Mouse (Mus musculus): ENCODE data around the gene Snu13. TPM values are rescaled to one million over a fixed set of nuclear protein-coding genes. Genes with fewer than 3 reads are reported as not detected.

Gene Snu13
- polyA plus RNA-seq, 1 experiment from 2014 or later, result 270 TPM

GRCm38 (mm10) chr15:82058719-82059201 lies 11.4 kb upstream of the Snu13 start, which contains the start of gene 4930407I10Rik:
TSS of gene 4930407I10Rik (plus strand) at chr15:82059151.
- no peaks in the 10 kb centered on the region for H3K9me3 ChIP-seq (replicated peaks)
- no peak within 1 kb of the TSS for H3K4me3 ChIP-seq
- 84% methylated on average over 1 of the region's 1 CpGs for WGBS
- no peaks in the 10 kb centered on the region for H3K36me3 ChIP-seq (ENCODE audit: poor library complexity, severe bottlenecking)
- H3K27ac ChIP-seq, result no peak within 1 kb of the TSS
- H3K9ac ChIP-seq, result no peak within 1 kb of the TSS
- no peaks in the 10 kb centered on the region for H3K4me1 ChIP-seq
- peaks cover 4% of the 10 kb centered on the region for H3K27me3 ChIP-seq
- H3K4me2 ChIP-seq, result no peak within 1 kb of the TSS
- no peak for ATAC-seq

GRCm38 (mm10) chr15:82052544-82052943 lies 5.1 kb upstream of the Snu13 start:
- no peak overlapping the region for H3K27ac ChIP-seq
- WGBS, result 76% methylated on average over 5 of the region's 5 CpGs
- no peak overlapping the region for H3K4me3 ChIP-seq
- no peaks in the 10 kb centered on the region for H3K9me3 ChIP-seq (replicated peaks)
- H3K4me1 ChIP-seq, result peaks cover 6% of the 10 kb centered on the region; the same call in 1 of the 2 replicates
- no peak overlapping the region for H3K9ac ChIP-seq
- no peak for ATAC-seq
- H3K36me3 ChIP-seq (ENCODE audit: poor library complexity, severe bottlenecking), result no peaks in the 10 kb centered on the region
- H3K4me2 ChIP-seq, result no peak overlapping the region
- no peaks in the 10 kb centered on the region; the same call in 1 of the 2 replicates for H3K27me3 ChIP-seq

GRCm38 (mm10) chr15:82046246-82046891 lies 1.0 kb downstream of the Snu13 start:
- Histone ChIP-seq H3K36me3 (ENCODE audit: poor library complexity, severe bottlenecking) (peaks cover 18% of the 10 kb centered on the region), H3K27me3 (no peaks in the 10 kb centered on the region), H3K9me3 (replicated peaks) (no peaks in the 10 kb centered on the region), H3K4me2 (peak overlapping the region; percentile 98), H3K4me1 (peaks cover 32% of the 10 kb centered on the region), H3K9ac (peak overlapping the region; percentile 97), H3K4me3 (peak overlapping the region; percentile 100), H3K27ac (no peak overlapping the region)
- 5% methylated on average over 26 of the region's 26 CpGs for WGBS
- no peak for ATAC-seq

- 97% methylated on average over 7 of the region's 7 CpGs for WGBS
- Histone ChIP-seq H3K27ac (no peak overlapping the region), H3K4me3 (no peak overlapping the region), H3K4me2 (no peak overlapping the region), H3K36me3 (ENCODE audit: poor library complexity, severe bottlenecking) (peaks cover 36% of the 10 kb centered on the region), H3K9me3 (replicated peaks) (no peaks in the 10 kb centered on the region), H3K9ac (no peak overlapping the region), H3K27me3 (no peaks in the 10 kb centered on the region), H3K4me1 (peaks cover 32% of the 10 kb centered on the region)
- no peak for ATAC-seq
These were observed 3.1 kb downstream of the Snu13 start for GRCm38 (mm10) chr15:82044166-82044784.

- no peaks in the 10 kb centered on the region for H3K9me3 ChIP-seq (replicated peaks)
- H3K4me2 ChIP-seq, result no peak overlapping the region
- ATAC-seq, result no peak
- no peaks in the 10 kb centered on the region for H3K27me3 ChIP-seq
- H3K27ac ChIP-seq, result no peak overlapping the region
- H3K4me1 ChIP-seq, result peaks cover 16% of the 10 kb centered on the region; the same call in 1 of the 2 replicates
- no peak overlapping the region for H3K9ac ChIP-seq
- no peak overlapping the region for H3K4me3 ChIP-seq
- peaks cover 70% of the 10 kb centered on the region for H3K36me3 ChIP-seq (ENCODE audit: poor library complexity, severe bottlenecking)
- 100% methylated on average over 1 of the region's 1 CpGs for WGBS
These were observed 6.7 kb downstream of the Snu13 start for GRCm38 (mm10) chr15:82040650-82041049.

- Histone ChIP-seq H3K9ac (no peak overlapping the region), H3K27ac (no peak overlapping the region), H3K4me1 (no peaks in the 10 kb centered on the region), H3K4me3 (no peak overlapping the region), H3K36me3 (ENCODE audit: poor library complexity, severe bottlenecking) (peaks cover 92% of the 10 kb centered on the region), H3K4me2 (no peak overlapping the region), H3K27me3 (no peaks in the 10 kb centered on the region), H3K9me3 (replicated peaks) (no peaks in the 10 kb centered on the region)
- 84% methylated on average over 12 of the region's 12 CpGs for whole genome bisulfite sequencing
- ATAC-seq, result no peak
These were observed 11.3 kb downstream of the Snu13 start for GRCm38 (mm10) chr15:82035904-82036689.

GRCm38 (mm10) chr15:82033762-82034161 lies 13.6 kb downstream of the Snu13 start, which contains the start of gene Desi1:
TSS of gene Desi1 (minus strand) at chr15:82033862.
- peaks cover 93% of the 10 kb centered on the region for H3K36me3 ChIP-seq (ENCODE audit: poor library complexity, severe bottlenecking)
- 97% methylated on average over 4 of the region's 4 CpGs for WGBS
- no peak for ATAC-seq

GRCm38 (mm10) chr15:82032386-82032785 lies 15.0 kb downstream of the Snu13 start:
- no peak for ATAC-seq
- Histone ChIP-seq H3K27ac (no peak overlapping the region), H3K4me3 (no peak overlapping the region), H3K9me3 (replicated peaks) (no peaks in the 10 kb centered on the region), H3K27me3 (no peaks in the 10 kb centered on the region), H3K4me1 (no peaks in the 10 kb centered on the region), H3K36me3 (ENCODE audit: poor library complexity, severe bottlenecking) (peaks cover 93% of the 10 kb centered on the region), H3K9ac (no peak overlapping the region), H3K4me2 (no peak overlapping the region)
- whole genome bisulfite sequencing, result 89% methylated on average over 7 of the region's 7 CpGs

More at GRCm38 (mm10) chr15:82033762-82034161, 13.6 kb downstream of the Snu13 start, which contains the start of gene Desi1:
- no peak within 1 kb of the TSS for H3K4me2 ChIP-seq
- H3K27me3 ChIP-seq, result no peaks in the 10 kb centered on the region
- no peaks in the 10 kb centered on the region for H3K4me1 ChIP-seq
- no peaks in the 10 kb centered on the region for H3K9me3 ChIP-seq (replicated peaks)
- no peak within 1 kb of the TSS for H3K4me3 ChIP-seq
- H3K9ac ChIP-seq, result no peak within 1 kb of the TSS
- no peak within 1 kb of the TSS for H3K27ac ChIP-seq

GRCm38 (mm10) chr15:82027726-82028125 lies 19.7 kb downstream of the Snu13 start:
- ATAC-seq, result no peak
- Histone ChIP-seq H3K4me2 (no peak overlapping the region), H3K4me3 (no peak overlapping the region), H3K27me3 (no peaks in the 10 kb centered on the region), H3K36me3 (ENCODE audit: poor library complexity, severe bottlenecking) (peaks cover 97% of the 10 kb centered on the region), H3K4me1 (no peaks in the 10 kb centered on the region), H3K9ac (no peak overlapping the region), H3K27ac (no peak overlapping the region), H3K9me3 (replicated peaks) (no peaks in the 10 kb centered on the region)
- WGBS, result 93% methylated on average over 7 of the region's 7 CpGs

GRCm38 (mm10) chr15:82027276-82027675 lies 20.1 kb downstream of the Snu13 start:
- no peaks in the 10 kb centered on the region for H3K9me3 ChIP-seq (replicated peaks)
- ATAC-seq, result no peak
- no peak overlapping the region for H3K4me2 ChIP-seq
- H3K27ac ChIP-seq, result no peak overlapping the region
- H3K27me3 ChIP-seq, result no peaks in the 10 kb centered on the region
- H3K9ac ChIP-seq, result no peak overlapping the region
- 96% methylated on average over 7 of the region's 7 CpGs for whole genome bisulfite sequencing
- peaks cover 98% of the 10 kb centered on the region for H3K36me3 ChIP-seq (ENCODE audit: poor library complexity, severe bottlenecking)
- no peak overlapping the region for H3K4me3 ChIP-seq
- H3K4me1 ChIP-seq, result no peaks in the 10 kb centered on the region

GRCm38 (mm10) chr15:82023965-82024635 lies 23.3 kb downstream of the Snu13 start:
- 89% methylated on average over 6 of the region's 6 CpGs for WGBS
- no peak overlapping the region for H3K27ac ChIP-seq
- peaks cover 88% of the 10 kb centered on the region for H3K36me3 ChIP-seq (ENCODE audit: poor library complexity, severe bottlenecking)
- no peaks in the 10 kb centered on the region for H3K9me3 ChIP-seq (replicated peaks)
- H3K4me2 ChIP-seq, result no peak overlapping the region
- no peak overlapping the region for H3K9ac ChIP-seq
- H3K4me1 ChIP-seq, result no peaks in the 10 kb centered on the region
- no peaks in the 10 kb centered on the region for H3K27me3 ChIP-seq
- ATAC-seq, result no peak
- H3K4me3 ChIP-seq, result no peak overlapping the region

Measured in forebrain, embryonic 13.5 days (tissue).